Mouse (Mus musculus) C2C12 (cell line): ENCODE measurements around the gene Slc25a4.

Source experiments
- CEBPB ChIP-seq: IDR thresholded peaks from one replicate; pipeline ENCODE4 v1.6.1; 2011; ENCODE audit warnings: low read depth, mild to moderate bottlenecking, control low read depth, moderate library complexity
- CTCF ChIP-seq: IDR thresholded peaks from one replicate; pipeline ENCODE4 v1.5.1; 2011; ENCODE audit not compliant: control insufficient read depth, insufficient read depth, insufficient read length
- MYOD1 ChIP-seq: IDR thresholded peaks from one replicate; pipeline ENCODE4 v1.6.1; 2011; ENCODE audit warnings: low read depth; ENCODE audit not compliant: control insufficient read depth, insufficient read length
- USF1 ChIP-seq: IDR thresholded peaks from one replicate; pipeline ENCODE4 v1.6.1; 2011; ENCODE audit warnings: low read depth, mild to moderate bottlenecking, control low read depth, moderate library complexity

- no peak for TF ChIP-seq CTCF
- TF ChIP-seq CEBPB, result no peak
- no peak for TF ChIP-seq MYOD1
- no peak for TF ChIP-seq USF1
Measured at GRCm38 (mm10) chr8:46257921-46258682, 47.0 kb upstream of the Slc25a4 start.
